Mouse (Mus musculus): ENCODE data around the gene Fam83b.

- TF ChIP-seq CTCF (IDR thresholded peaks at IDR 0.05) (no peak), EP300 (IDR thresholded peaks at IDR 0.05) (no peak)
Observed at GRCm38 (mm10) chr9:76562794-76563193, 4.1 kb downstream of the Fam83b start.
